Mouse (Mus musculus): ENCODE data around the gene Tjp2.

GRCm38 (mm10) chr19:24200566-24200965, 24.3 kb downstream of the Tjp2 start:
- TF ChIP-seq CTCF (IDR thresholded peaks at IDR 0.05; ENCODE audit: control insufficient read depth, insufficient read depth, insufficient replicate concordance, low read depth, low read length) (no peak), POLR2A (IDR thresholded peaks at IDR 0.05; ENCODE audit: control insufficient read depth, low read depth, low read length) (no peak)

Data from testis, adult 2 months (tissue).